Mouse (Mus musculus) liver, postnatal 0 days (tissue): ENCODE data around the gene Akap7.

Experiments
- CTCF ChIP-seq: sonication (generic); IDR thresholded peaks from 2 replicates; pipeline ENCODE4 v1.5.1; 2016; ENCODE audit warnings: antibody characterized with exemption, low read depth
- EP300 ChIP-seq: IDR thresholded peaks from 2 replicates; pipeline ENCODE4 v1.6.1; 2016; ENCODE audit warnings: antibody characterized with exemption, low read depth, mild to moderate bottlenecking

GRCm38 (mm10) chr10:25296657-25297369 lies 10.9 kb downstream of the Akap7 start:
- TF ChIP-seq EP300, result peak; percentile 58; the same call in 1 of the 2 replicates
- peak; percentile 35; the same call in 1 of the 2 replicates for TF ChIP-seq CTCF
